Mouse (Mus musculus) liver, embryonic 11.5 days (tissue): ENCODE data around the gene Ahdc1. TPM values are rescaled to one million over a fixed set of nuclear protein-coding genes. Genes with fewer than 3 reads are reported as not detected.

Source experiments
- ATAC-seq: fragments of 200-750 bp; cut with Nextera tagmentation; replicated peaks from 2 replicates; pipeline ENCODE4 v1.8.0; 2017; ENCODE audit warnings: moderate number of reproducible peaks, mild to moderate bottlenecking, moderate TSS enrichment, moderate library complexity; ENCODE audit not compliant: low FRiP score
- DNase-seq: peaks from one replicate; pipeline ENCODE4 v3.0.0-alpha.2; 2017; ENCODE audit warnings: low spot score
- H3K27ac ChIP-seq: fragments of 300-500 bp; sonication (generic); 2 replicates; pipeline ENCODE4 v1.5.1; 2014; ENCODE audit warnings: mild to moderate bottlenecking, low read depth, low read length, control low read depth
- H3K27me3 ChIP-seq: fragments of 300-500 bp; sonication (generic); replicated peaks from 2 replicates; pipeline ENCODE4 v1.6.1; 2014; ENCODE audit warnings: low read length, mixed read lengths; ENCODE audit not compliant: control insufficient read depth, insufficient read depth
- H3K36me3 ChIP-seq: fragments of 300-500 bp; sonication (generic); 2 replicates; pipeline ENCODE4 v1.6.1; 2014; ENCODE audit warnings: mild to moderate bottlenecking, low read length, moderate library complexity, mixed read lengths; ENCODE audit not compliant: control insufficient read depth, insufficient read depth
- H3K4me1 ChIP-seq: fragments of 300-500 bp; sonication (generic); replicated peaks from 2 replicates; pipeline ENCODE4 v1.6.1; 2014; ENCODE audit warnings: low read length, mixed read lengths; ENCODE audit not compliant: control insufficient read depth, insufficient read depth
- H3K4me2 ChIP-seq: fragments of 300-500 bp; sonication (generic); 2 replicates; pipeline ENCODE4 v1.6.1; 2014; ENCODE audit warnings: mild to moderate bottlenecking, control low read depth, moderate library complexity
- H3K4me3 ChIP-seq: fragments of 300-500 bp; sonication (generic); 2 replicates; pipeline ENCODE4 v1.5.1; 2014; ENCODE audit warnings: low read depth, low read length, control low read depth
- H3K9ac ChIP-seq: fragments of 300-500 bp; sonication (generic); 2 replicates; pipeline ENCODE4 v1.6.1; 2014; ENCODE audit warnings: low read depth, low read length, control low read depth
- H3K9me3 ChIP-seq: fragments of 300-500 bp; sonication (generic); 2 replicates; pipeline ENCODE4 v1.6.1; 2016; ENCODE audit warnings: low read length, inconsistent platforms, mixed read lengths; ENCODE audit not compliant: control insufficient read depth
- WGBS: fragments of 180-500 bp; shearing (Covaris S2); extraction: QIAGEN DNeasy Blood & Tissue Kit; methylation state at CpG from one replicate; pipeline ENCODE4 v1.1.7; 2014; 5-methylcytosine and 5-hydroxymethylcytosine counted together
- polyA plus RNA-seq: library from polyadenylated mRNA; unstranded; fragments of >200 nt; fragmentation: Nextera tagmentation; extraction: Ambion mirVana; gene quantifications from 2 replicates; pipeline ENCODE4 v1.2.1, GENCODE M21; 2014

Gene Ahdc1
- polyA plus RNA-seq, 1 experiment from 2014 or later: 6.1 TPM

DNA sequence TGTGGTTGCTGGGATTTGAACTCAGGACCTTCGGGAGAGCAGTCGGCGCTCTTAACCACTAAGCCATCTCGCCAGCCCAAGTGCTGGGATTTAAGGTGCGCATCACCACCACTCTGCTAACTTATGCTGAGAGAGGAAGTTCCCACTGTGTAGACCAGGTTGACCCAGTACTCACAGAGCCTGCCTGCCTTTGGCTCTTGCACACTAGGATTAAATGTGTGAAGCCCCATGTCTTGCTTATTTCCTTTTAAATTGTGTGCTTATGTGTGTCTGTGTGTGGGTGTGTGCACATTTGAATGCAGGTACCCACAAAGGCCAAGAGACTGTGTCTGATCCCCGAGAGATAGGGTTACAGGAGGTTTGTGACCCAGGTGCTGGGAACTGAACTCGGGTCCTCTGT lies 95.6 kb downstream of the Ahdc1 start:
- DNase-seq (no peak), ATAC-seq (no peak)
- Histone ChIP-seq H3K27ac (no peak overlapping the region), H3K4me3 (no peak overlapping the region), H3K36me3 (no peaks in the 10 kb centered on the region), H3K27me3 (no peaks in the 10 kb centered on the region), H3K4me1 (peaks cover 24% of the 10 kb centered on the region), H3K9ac (no peak overlapping the region), H3K4me2 (no peak overlapping the region), H3K9me3 (no peaks in the 10 kb centered on the region)
- WGBS: 94% methylated on average over 7 of the region's 7 CpGs

DNA sequence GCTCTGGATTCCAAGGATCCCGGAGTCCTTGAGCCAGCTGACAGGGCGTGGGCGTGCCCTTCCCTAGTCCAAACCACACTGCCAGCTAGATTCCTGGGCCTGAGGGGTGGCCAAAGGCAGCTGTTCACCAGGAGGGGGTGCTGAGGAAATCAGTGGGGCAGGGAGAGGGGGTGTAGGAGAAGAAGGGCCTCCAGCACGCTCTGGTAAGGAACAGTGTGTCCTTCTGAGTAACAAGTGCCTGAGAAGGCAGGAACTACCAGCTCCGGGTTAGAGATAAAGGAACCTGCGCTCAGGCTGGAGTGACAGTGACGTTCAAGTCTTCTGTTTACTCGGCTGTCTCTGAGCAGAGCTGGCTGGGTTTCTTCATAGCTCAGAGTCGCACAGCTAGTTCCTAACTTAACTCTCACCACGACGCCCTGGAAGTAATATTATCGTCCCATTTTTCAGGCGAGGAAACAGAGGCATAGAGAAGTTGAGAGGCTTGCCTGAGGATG lies 96.8 kb downstream of the Ahdc1 start:
- WGBS: 28% methylated on average over 13 of the region's 13 CpGs
- Histone ChIP-seq H3K27ac (no peak overlapping the region), H3K36me3 (no peaks in the 10 kb centered on the region), H3K9ac (no peak overlapping the region), H3K4me2 (no peak overlapping the region), H3K4me3 (no peak overlapping the region), H3K27me3 (no peaks in the 10 kb centered on the region), H3K9me3 (no peaks in the 10 kb centered on the region), H3K4me1 (peaks cover 24% of the 10 kb centered on the region)
- ATAC-seq (no peak), DNase-seq (no peak)

DNA sequence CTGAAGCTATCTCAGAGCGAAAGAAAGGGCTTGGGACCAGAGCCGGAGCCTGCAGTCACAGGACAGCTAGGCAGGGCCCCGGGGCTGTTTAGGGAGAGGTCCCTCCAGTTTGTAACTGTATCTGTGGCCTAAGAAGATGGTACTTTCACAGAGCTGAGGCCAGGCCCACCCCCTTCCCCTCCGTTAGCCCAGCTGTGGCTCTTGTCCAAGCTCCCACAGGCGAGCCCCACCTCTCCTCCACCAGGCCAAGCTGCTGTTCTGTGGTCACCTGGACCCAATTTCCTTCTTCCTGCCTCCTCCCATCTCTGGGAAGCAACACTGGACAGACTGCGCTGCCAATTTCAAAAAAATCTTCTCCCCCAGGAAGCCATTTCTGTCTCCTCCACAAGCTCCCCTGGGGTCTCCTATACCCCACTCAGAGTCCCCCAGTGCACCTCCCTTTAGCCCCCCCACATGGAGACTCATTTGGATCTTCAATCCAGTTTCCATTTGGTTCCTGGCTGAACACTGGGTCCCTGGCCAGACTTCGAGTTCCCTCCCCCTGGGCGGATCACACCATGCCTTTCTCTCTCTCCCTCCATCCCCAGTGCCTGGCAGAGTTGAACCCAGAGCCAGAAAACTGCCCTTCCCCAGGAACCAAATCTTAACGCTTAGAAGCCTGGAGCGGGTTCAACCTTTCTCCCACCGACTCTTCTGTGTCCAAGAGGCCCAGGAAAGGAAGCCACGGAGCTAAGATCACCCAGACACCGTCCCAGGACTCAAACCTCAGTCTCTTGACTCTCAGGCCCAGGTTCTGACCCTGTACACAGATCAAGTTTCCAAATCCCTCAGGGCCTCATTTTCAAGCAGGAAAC lies 97.6 kb downstream of the Ahdc1 start:
- Histone ChIP-seq H3K9ac (no peak overlapping the region), H3K4me3 (no peak overlapping the region), H3K4me2 (no peak overlapping the region), H3K36me3 (no peaks in the 10 kb centered on the region), H3K4me1 (peaks cover 18% of the 10 kb centered on the region), H3K9me3 (no peaks in the 10 kb centered on the region), H3K27me3 (no peaks in the 10 kb centered on the region), H3K27ac (no peak overlapping the region)
- DNase-seq (no peak), ATAC-seq (no peak)
- 78% methylated on average over 13 of the region's 13 CpGs for WGBS

DNA sequence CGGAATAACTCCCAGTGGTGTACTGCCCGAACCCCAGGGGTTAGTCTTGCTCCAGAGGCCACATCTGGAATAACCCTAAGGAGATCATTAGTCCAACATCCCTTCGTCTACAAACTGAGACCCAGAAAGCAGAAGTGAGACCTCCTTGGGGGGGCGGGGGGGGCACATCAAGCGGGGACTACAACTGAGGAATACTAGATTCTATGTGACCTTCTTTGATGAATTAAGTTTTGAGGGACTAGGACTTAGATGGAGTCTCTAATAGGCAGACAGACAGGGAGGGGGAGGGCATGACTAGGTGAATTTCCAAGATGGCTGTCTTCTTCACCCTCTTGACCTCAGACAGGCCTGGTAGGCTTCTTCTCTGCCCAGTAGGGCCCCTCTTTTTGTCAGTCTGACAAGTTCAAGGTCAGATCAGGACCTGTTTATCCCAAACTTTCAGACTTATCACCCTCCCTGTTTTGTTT lies 98.3 kb downstream of the Ahdc1 start:
- WGBS: 78% methylated on average over 5 of the region's 5 CpGs
- peaks cover 12% of the 10 kb centered on the region for H3K4me1 ChIP-seq
- no peaks in the 10 kb centered on the region for H3K27me3 ChIP-seq
- no peak for ATAC-seq
- H3K9ac ChIP-seq: no peak overlapping the region
- H3K36me3 ChIP-seq: no peaks in the 10 kb centered on the region
- no peak for DNase-seq
- no peak overlapping the region for H3K4me3 ChIP-seq
- H3K27ac ChIP-seq: no peak overlapping the region
- no peak overlapping the region for H3K4me2 ChIP-seq
- H3K9me3 ChIP-seq: no peaks in the 10 kb centered on the region

- no peaks in the 10 kb centered on the region for H3K36me3 ChIP-seq
- no peak overlapping the region for H3K4me2 ChIP-seq
- H3K27me3 ChIP-seq: no peaks in the 10 kb centered on the region
- H3K4me3 ChIP-seq: no peak overlapping the region
- no peak overlapping the region for H3K9ac ChIP-seq
- peaks cover 18% of the 10 kb centered on the region for H3K4me1 ChIP-seq
- H3K9me3 ChIP-seq: no peaks in the 10 kb centered on the region
- 62% methylated on average over 13 of the region's 13 CpGs for WGBS
- no peak for DNase-seq
- no peak overlapping the region for H3K27ac ChIP-seq
- ATAC-seq: no peak
Measured at GRCm38 (mm10) chr4:133112175-133112838, 101.2 kb downstream of the Ahdc1 start.

- H3K27me3 ChIP-seq: no peaks in the 10 kb centered on the region
- no peak overlapping the region for H3K9ac ChIP-seq
- no peak for DNase-seq
- H3K36me3 ChIP-seq: no peaks in the 10 kb centered on the region
- H3K4me1 ChIP-seq: peaks cover 13% of the 10 kb centered on the region
- H3K4me2 ChIP-seq: no peak overlapping the region
- no peak for ATAC-seq
- WGBS: 58% methylated on average over 6 of the region's 6 CpGs
- H3K27ac ChIP-seq: no peak overlapping the region
- H3K4me3 ChIP-seq: no peak overlapping the region
- H3K9me3 ChIP-seq: no peaks in the 10 kb centered on the region
Measured at GRCm38 (mm10) chr4:133113351-133113882, 102.4 kb downstream of the Ahdc1 start.

DNA sequence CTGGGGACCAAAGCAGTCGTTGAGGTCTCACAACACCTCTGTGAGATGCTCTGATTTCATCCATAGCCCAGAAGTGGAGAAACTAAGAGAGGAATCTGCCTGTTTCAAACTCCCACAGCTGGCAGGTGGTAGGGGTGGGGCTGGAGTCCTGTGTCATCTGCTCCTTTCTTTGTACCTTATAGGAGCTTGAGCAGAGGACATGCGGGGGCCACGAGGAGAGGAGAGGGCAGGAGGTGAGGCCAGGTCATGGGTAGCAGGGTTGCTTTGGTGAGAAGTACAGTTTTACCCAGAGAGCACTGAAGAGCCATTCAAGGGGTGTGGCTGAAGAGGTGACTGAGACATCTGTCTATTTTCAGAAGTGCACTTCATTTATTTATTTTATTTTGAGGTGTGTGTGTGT lies 103.7 kb downstream of the Ahdc1 start:
- Histone ChIP-seq H3K4me2 (no peak overlapping the region), H3K9me3 (no peaks in the 10 kb centered on the region), H3K4me3 (no peak overlapping the region), H3K27me3 (no peaks in the 10 kb centered on the region), H3K27ac (no peak overlapping the region), H3K9ac (no peak overlapping the region), H3K36me3 (no peaks in the 10 kb centered on the region), H3K4me1 (peaks cover 11% of the 10 kb centered on the region)
- ATAC-seq: no peak
- 80% methylated on average over 3 of the region's 3 CpGs for WGBS
- DNase-seq: no peak

DNA sequence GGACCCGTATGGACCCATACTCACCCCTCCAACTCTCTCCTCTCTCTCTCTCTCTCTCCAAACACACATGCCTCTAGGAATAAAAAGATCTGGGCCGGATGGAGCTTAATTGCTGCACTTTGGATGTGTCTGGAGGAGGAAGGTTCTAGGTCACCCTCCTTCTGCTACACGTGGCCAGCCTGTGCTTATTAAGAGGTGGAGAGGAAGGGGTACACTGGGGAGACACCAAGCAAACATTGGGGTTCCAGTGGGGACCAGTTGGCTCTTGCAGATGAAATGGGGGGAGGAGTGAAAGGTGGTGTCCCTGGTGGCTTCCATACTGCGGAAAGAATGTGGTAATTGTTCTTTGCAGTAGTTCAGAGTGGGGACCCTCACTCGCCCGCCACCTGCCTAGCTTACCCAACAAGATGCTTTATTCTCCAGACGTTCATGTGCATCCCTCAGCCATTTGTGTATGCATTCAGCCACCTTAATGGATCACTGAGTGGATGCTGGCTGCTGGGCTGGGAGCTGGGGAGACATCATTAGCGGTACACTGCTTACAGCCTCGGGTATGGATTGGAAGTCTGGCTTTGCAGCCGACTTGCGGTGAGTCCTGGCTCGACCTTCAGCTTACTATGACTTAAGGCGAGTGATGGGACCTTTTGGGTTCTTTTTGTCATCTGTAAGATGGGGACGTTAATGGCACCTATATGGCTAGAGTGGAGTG lies 104.8 kb downstream of the Ahdc1 start:
- H3K27ac ChIP-seq: no peak overlapping the region

More for the DNA sequence above, 104.8 kb downstream of the Ahdc1 start:
- H3K9ac ChIP-seq: no peak overlapping the region
- H3K36me3 ChIP-seq: no peaks in the 10 kb centered on the region
- H3K4me1 ChIP-seq: peaks cover 11% of the 10 kb centered on the region
- DNase-seq (no peak), ATAC-seq (no peak)
- no peaks in the 10 kb centered on the region for H3K27me3 ChIP-seq
- 78% methylated on average over 14 of the region's 14 CpGs for WGBS
- no peak overlapping the region for H3K4me2 ChIP-seq
- no peak overlapping the region for H3K4me3 ChIP-seq
- H3K9me3 ChIP-seq: no peaks in the 10 kb centered on the region
